Mouse (Mus musculus) layer of hippocampus, adult 9-11 months (tissue): Measurements from ENCODE around the gene Tas2r110.

ENCODE experiments used
- DNase-seq: peaks from one replicate; pipeline ENCODE4 v3.0.0; 2022

Tas2r110 gene

DNA sequence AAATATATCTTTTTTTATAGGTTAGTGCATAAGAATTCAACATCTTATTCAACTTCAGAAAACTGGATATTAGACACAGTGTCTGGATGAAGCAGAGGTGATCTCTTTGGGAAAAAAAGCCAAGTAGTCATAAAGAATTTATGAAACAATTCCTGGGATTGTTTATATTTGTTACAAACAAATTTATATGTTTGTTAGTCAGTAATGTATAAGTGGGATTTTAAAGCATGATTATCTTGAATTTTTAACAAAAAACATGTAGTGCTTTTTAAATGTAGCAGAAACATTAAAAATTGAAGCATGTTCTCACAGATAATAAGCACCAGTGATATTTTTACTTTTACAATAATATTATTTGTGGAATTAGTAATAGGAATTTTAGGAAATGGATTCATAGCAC is at the start of gene Tas2r110:
Tas2r110 (plus strand) TSS at position 301 of the 400 bp plus-strand sequence.
- DNase-seq: no peak

DNA sequence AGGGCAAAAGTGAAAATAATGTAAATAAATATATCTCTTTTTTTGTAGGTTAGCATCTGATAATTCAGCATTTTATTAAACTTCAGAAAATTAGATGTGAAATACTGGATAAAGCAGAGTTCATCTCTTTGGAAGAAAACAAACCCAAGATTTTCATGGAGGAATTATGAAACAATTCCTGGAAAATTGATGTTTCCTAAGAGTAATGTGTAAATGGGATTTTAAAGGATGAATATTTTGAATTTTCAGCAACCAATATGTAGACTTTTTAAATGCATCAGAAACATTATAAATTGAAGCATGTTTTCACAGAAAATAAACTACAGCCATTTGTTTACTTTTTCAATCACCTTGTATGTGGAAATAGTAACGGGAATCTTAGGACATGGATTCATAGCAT is 21.0 kb upstream of the Tas2r110 start, which contains the start of gene Tas2r123:
Tas2r123 (plus strand) TSS at position 301 of the 400 bp plus-strand sequence.
- no peak for DNase-seq

DNA sequence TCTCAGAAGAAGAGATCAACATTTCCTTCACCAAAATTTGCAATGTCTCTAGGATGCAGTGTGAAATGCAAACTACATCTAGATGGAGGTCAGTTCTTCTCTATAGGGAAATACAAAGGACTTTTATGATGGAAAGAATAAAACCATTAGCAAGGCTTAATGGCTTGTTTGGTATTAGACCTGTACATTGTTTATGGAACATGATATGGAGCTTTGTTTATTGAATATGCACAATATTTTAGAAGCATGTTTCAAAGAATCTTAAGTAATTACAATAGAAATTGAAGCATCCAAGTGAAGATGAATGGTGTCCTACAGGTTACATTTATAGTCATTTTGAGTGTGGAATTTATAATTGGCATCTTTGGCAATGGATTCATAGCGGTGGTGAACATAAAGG is 12.7 kb upstream of the Tas2r110 start, which contains the start of gene Tas2r116:
Tas2r116 (plus strand) TSS at position 301 of the 400 bp plus-strand sequence.
- no peak for DNase-seq

DNA sequence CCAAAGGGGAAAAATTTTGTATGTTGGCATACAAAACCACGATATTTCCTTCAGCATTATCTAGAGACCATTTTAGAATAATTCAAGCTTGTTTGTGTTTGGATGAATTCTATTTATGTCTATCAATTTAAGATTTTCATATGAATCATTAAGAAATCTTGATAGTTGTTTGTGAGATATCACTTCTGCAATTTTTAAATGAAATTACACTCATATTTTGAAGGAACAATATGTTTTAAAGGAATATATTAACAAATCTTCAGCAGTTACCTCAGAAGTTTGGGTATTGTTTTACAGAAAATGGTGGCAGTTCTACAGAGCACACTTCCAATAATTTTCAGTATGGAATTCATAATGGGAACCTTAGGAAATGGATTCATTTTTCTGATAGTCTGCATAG is 24.9 kb downstream of the Tas2r110 start, which contains the start of gene Tas2r113:
Tas2r113 (plus strand) TSS at position 301 of the 400 bp plus-strand sequence.
- DNase-seq: no peak

DNA sequence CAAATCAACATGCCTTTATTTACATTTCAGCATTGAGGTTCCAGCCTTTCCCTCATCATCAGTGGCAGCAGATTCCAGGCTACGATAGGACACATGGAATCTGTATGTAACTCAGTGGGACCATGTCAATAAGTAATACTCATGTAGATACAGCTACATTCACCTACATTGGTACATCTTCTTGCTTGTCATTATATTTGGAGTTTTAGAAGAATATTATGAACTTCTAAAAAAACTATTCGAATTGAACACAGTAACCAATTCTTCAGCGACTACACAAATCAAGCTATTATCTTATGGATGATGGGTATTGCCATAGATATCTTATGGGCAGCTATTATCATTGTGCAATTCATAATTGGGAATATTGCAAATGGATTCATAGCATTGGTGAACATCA is 41.5 kb downstream of the Tas2r110 start, which contains the start of gene Tas2r125:
Tas2r125 (plus strand) TSS at position 301 of the 400 bp plus-strand sequence.
- DNase-seq: no peak
